Mouse (Mus musculus): ENCODE measurements at regions not wholly inside any gene's neighbourhood (a gene's known extent, or its start where the extent isn't known, plus 50 kb on each side); places are given as distances from the start of the nearest gene placed in this dataset.
A peak's percentile ranks its signal among the peaks of the same experiment; 100 is the strongest.

DNA sequence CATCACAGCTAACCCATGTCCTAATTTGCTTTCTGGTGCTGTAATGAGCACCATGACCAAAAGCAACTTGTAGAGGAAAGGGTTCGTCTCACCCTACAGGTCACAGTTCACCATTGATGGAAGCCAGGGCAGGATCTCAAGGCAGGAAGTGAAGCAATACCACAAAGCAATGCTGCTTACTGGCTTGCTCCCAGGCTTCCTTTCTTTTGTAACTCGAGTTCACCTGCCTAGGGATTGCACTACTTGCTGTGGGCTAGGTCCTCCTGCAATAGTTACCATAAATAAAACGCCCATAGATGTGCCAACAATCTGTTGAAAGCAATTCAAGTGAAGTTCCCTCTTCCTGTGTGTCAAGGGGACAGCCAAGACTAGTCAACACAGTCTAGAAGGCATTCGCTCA lies 342.4 kb downstream of the Agtpbp1 start:
- peak; percentile 48 for ATAC-seq (replicated peaks; ENCODE audit: low read depth, poor library complexity, severe bottlenecking)

DNA sequence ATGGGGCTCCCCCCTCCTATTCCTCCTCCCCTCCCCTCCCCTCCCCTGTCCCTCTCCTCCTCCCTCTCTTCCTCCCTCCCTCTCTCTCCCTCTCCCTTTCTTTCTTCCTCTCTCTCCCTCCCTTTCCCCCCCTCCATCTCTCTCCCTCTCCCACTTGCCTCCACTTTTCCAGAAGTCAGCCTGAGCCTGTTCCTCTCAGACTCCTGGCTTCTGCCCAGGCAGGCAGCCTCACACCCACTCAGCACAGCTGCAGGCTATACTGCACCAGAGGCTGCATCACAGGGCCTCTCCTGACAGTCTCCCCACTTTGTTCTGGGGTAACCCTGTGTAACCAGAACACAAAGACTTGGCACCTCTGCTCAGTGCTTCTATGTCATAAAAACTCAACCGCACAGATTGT lies 346.3 kb downstream of the Agtpbp1 start:
- no peak for ATAC-seq (replicated peaks; ENCODE audit: low read depth, poor library complexity, severe bottlenecking)

DNA sequence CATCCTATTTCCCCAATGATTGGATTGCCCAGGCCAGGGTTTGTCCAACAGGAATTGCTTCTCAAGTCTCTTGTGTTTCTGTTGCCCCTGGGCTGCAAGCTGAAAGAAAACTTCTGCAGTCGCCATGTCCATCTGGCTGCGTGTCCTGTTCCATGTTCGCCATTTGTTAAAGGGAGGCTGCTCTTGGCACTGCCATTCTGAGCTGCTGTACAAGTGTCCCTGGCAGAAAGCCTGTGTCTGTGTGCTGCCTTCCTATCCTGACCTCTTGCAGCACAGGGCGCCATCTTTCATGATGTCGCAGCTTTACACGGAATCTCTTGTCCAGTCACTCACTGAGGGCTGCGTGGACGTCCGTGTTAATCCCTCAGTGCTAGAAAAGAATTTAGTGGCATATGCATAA lies 349.2 kb downstream of the Agtpbp1 start:
- no peak for ATAC-seq (replicated peaks; ENCODE audit: low read depth, poor library complexity, severe bottlenecking)

DNA sequence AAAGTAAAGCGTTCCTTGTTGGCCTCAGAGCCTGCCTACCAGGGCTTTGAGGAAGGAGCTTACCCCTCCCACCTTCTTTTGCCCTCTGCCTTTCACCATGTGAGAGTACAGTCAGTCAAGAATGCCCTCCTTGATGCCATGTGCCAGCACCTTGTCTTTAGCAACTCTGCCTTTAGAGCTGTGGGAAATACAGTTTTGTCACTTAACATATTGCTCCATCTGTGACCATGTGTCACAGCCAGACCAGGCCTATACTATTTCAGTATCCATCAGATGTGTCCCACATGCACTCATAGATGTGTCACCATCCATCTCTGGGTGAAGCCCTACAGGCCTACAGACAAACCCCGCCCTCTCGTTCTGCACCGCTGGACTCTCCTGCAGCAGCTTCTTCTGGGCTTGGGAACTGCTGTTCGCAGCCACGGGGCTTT lies 355.9 kb downstream of the Agtpbp1 start:
- peak; percentile 11; the same call in 1 of the 2 replicates for ATAC-seq (replicated peaks; ENCODE audit: low read depth, poor library complexity, severe bottlenecking)

DNA sequence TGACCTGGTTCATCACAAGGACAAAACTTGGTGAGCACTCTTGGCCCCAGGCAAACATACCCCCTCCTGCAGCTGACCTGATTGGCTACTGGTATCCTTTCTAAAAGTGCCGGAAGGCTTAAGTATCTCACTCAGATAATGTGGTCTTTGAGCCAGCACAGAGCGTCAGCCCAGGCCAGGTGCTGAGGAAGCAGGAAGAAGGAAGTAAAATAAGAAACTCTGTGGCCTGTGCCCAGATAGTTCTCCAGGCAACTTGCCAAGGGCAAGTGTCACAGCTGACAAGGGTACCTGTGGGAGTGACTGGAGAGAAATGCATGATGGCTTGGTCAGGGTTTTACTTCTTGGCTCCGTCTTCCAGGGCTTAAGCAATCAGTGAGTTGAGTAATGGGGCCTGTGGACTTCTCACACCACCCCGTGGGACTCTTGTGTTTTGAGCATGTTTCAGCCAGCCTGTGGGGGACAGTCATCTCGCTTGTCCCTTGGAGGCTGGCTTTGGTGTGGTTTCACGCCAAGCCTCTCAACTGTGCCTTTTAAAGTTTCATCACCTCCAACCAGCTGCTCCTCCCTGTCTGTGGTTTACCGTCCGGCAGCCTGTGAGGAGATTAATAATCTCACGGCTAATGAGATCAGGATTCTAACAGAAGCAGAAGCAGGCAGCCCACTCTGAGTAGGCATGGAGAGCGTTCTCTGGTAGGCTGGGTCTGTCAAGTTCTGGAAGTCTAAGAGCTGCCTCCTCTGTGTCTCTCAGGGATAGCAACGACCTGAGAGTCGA lies 356.8 kb downstream of the Agtpbp1 start:
- ATAC-seq (replicated peaks; ENCODE audit: low read depth, poor library complexity, severe bottlenecking) = peak; percentile 88

DNA sequence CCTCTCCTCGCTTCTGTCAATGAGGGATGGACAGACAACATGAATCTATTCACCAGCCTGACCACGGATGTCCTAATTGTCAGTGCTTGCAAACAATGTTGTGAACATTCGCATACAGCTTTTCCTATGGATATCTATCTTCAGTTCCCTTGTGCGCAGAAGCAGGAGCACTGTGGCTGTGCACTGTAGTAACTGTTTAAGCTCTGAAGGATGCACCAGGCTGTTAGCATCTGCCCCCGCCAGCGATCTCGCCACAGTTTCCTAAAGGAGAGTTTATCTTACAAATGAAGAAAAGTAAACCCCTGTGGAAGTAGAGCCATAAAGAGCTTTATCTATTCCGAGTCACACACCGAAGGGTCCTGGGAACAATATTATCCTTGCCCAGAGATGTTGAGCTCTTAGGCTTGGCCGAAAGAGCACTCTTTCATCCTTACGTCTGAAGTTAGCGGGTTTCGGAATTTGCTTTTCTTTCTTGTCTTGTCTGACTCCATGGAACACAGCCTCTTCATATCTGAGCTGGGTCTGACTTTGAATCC lies 357.4 kb downstream of the Agtpbp1 start:
- no peak for ATAC-seq (replicated peaks; ENCODE audit: low read depth, poor library complexity, severe bottlenecking)

DNA sequence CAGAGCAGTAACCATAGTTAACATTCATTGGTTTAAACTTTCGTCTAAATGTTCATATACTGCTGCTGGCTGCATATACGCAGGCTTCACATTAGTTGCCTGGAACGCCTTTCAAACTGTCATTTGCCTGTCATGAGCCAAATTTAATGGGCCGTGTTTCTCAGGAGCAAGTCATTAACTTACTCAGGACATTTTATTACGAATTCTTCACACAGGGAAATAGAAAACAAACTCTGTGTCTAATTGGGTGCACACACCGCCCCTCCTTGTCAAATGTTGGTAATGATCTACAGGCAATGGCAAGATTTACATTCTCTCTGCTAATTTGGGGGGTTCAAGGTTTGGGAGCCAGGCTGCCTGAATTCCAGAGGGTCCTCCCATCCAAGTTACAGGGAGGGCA lies 364.4 kb downstream of the Agtpbp1 start:
- no peak for ATAC-seq (replicated peaks; ENCODE audit: low read depth, poor library complexity, severe bottlenecking)

DNA sequence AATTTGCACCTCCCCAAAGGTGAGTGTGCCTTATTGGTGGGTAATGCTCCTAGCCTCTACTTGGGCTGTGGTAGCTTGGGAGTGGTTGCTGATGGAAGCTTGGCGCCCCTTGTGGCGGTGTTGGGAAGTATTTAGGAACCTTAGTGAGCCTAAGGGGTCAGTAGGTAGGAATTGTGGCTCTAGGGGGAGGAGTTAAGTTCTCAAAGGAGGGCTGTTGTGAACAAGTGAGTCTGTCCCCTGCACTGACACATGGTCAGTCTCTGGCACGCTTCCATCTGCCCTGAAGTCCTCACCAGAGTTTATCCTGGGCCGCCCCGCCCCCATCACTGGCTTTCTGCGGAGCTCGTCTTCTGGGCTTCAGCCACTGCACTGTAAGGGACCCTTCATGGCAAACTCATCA lies 364.9 kb downstream of the Agtpbp1 start:
- ATAC-seq (replicated peaks; ENCODE audit: low read depth, poor library complexity, severe bottlenecking) = peak; percentile 62

DNA sequence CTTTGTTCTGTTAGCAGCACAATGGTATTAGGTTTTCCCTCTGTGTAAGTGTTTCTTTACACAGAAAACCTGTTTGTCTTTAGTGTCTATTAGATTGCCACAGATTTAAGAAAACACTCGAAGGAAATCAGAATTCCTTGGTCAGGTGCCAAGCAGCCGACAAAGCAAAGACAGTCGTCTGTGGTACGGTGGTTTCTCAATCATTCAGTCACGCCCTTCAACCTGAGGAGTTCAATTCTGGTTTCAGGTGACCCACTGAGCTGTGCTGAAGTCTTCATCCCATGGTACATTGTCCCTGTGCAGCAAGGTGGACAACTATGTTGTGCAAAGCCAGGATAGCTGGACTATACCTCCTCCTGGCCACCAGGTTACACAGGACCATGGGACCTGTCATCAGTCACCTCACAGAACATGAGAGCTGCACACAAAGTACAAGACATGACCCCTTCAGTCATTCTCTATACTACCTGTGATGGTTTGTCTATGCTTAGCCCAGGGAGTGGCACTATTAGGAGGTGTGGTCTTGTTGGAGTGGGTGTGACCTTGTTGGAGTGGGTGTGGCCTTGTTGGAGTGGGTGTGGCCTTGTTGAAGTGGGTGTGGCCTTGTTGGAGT lies 368.2 kb downstream of the Agtpbp1 start:
- ATAC-seq (replicated peaks; ENCODE audit: low read depth, poor library complexity, severe bottlenecking) = no peak

DNA sequence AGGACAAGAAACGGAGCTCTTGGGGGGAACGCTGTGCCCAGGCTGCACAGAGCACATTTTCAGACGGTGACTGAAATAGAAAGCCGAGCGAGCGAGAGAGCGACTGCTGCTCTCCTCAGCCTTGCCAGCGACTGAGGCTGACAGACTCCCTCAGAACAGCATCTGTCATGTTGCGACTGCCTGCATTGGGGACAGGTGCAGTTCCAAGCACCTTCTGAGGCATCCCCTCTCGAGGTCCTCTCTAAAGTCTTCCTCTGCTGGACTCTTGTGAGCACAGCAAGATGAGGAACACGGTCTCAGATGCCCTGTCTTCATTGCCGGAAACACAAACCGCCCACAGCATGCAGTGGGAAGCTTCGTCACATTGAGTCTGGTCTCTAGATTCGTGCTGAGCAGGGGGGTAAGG lies 372.7 kb downstream of the Agtpbp1 start:
- no peak for ATAC-seq (replicated peaks; ENCODE audit: low read depth, poor library complexity, severe bottlenecking)

DNA sequence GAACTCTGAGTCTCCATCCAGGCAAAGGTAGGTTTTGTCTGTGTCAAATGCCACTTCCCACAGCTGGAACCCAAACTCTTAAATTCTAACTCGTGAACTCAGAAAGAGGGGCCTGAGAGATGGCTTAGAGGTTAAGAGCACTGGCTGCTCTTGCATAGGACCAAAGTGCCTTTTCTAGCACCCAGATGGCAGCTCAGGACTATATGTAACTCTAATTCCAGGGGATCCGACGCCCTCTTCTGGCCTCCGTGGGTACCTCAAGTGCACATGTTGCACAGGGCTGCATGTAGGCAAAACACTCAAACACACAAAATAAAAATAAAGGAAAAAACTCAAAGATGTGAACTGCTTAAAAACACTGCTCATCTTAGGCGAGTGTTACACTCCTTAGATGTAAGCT lies 374.2 kb downstream of the Agtpbp1 start:
- ATAC-seq (replicated peaks; ENCODE audit: low read depth, poor library complexity, severe bottlenecking) = no peak

DNA sequence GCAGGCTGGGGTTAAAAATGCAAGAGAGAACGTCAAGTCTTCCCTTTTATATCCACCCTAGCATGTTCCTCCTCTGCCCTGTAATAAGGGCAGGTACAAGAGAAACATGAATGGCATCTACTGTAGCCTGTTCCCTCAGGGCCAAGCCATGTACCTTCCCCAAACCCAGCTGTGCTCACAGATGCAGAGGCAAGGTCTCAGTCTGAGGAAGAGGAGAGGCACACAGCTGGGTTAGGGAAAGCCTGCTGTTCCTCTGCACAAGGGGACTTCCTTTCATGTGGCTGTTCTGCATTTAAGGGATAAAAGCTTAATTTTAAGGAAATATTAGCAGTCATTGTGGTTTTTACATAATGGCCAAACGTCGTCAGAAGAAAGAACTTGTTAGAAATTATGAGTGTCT lies 378.8 kb downstream of the Agtpbp1 start:
- no peak for ATAC-seq (replicated peaks; ENCODE audit: low read depth, poor library complexity, severe bottlenecking)

DNA sequence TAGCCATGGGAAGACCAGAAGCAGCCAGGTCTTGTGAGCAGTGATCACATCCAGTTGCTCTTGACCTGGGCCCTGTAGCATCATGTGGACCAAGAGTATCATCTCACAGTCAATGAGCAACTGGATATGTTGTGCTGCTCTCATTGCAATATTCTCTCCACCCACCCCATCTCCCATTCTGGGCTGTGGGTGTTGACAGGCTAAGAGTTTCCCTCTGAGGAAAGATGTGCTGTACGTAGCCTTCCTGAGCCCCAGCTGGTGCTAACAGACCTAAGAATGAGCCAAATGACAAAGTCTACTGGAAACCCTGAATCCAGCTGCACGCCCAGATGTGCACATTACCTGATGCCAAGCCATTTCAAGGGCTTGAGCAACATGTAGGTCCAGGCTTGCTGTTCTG lies 380.5 kb downstream of the Agtpbp1 start:
- no peak for ATAC-seq (replicated peaks; ENCODE audit: low read depth, poor library complexity, severe bottlenecking)

DNA sequence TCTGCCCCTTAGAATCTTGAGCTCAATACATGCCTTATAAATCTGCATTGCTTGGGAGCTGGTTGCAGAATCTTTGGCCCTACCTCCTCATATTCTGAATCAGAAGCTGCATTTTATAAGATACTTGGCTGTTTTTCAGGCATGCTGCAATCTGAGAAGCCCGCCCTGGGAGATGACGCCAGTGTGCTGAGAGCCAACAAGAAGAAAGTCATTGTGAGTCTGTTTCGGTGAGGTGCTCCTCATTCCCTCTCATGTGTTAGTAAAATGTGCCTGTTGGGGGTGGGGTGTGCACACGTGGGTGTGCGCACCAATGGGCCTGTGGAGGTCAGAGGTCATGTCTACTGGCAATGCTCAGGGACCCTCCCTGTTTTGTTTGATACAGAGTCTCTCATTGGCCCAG lies 388.7 kb downstream of the Agtpbp1 start:
- no peak for ATAC-seq (replicated peaks; ENCODE audit: low read depth, poor library complexity, severe bottlenecking)

DNA sequence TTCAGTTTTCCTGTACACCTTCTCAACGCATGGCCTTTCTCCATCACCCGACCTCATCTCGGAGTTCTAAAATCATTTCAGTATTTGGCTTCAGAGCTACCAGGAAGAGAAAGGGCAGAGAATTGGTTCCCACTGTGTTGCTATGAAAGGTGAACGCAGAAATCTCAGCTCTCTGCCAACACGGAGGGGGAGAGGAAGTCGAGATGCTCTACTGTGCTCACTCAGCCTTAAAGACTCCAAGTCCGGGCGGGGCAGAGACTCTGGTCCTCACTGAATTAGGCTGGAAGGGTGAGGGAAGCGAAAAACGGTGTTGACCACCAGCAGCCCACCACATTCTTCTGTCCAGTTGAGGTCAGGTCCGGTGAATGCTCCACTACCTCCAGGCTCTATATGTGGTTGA lies 382.1 kb downstream of the Ntrk2 start:
- ATAC-seq (replicated peaks; ENCODE audit: low read depth, poor library complexity, severe bottlenecking) = no peak
